Mouse (Mus musculus) CD4-positive naive resting alpha-beta T cell, adult 57 days (primary cell): ENCODE measurements around the gene Tgfbr2. TPM values are rescaled to one million over a fixed set of nuclear protein-coding genes. Genes with fewer than 3 reads are reported as not detected.

Experiments
- total RNA-seq: library from RNA; stranded (reverse); gene quantifications from one replicate; pipeline ENCODE4 v1.2.4, GENCODE M21; 2023

Gene Tgfbr2
- 234 TPM for total RNA-seq

DNA sequence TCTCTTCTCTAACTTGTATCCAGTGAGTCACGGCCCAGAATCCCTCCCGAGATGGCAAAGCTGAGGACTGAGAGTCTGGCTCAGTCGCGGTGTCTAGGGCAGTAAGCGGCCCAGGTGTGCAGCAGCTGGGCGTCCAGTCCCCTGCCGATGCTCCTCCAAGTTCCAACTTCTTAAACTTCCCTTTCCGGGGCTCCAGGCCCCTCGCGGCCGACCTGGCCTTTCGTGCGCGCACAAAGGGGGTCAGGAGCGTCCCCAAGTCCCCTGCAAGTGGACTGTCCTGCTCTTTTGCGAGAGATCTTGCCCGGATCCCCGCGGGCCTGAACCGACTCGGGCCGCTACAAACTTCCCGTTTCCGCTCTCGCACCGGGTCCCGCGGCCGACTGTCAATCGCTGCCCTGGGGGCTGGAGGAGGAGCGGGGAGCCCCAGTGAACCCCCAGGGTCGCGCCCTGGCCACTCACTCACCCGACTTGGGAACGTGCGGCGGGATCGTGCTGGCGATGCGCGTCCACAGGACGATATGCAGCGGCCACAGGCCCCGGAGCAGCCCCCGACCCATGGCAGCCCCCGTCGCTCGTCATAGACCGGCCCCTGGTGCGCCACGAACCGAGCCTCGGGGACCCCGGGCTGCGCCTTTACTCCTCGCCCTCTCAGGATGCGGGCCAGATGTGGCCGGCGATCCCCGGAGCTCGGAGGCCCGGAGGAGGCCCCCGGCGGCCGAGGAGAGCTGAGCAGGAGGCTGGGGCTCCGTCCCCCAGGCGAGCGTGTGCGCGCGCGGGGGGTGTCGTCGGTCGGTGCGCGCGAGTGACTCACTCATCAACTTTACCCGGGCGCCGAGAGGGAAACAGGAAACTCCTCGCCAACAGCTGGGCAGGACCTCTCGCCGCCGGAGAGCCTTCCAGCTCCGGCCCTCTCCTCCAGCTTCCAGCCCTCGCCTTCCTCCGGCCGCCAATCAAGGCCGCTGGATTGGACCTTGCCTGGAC lies at the start of gene Tgfbr2:
TSS of gene Tgfbr2 (minus strand) at position 880 of the 981 bp plus-strand sequence.

